Mouse (Mus musculus) right cerebral cortex, postnatal 10 days (tissue): ENCODE results near the gene Ak7.

ENCODE experiments used
- DNase-seq, 2 experiments: peaks; one replicate each; pipeline ENCODE4 v3.0.0; 2021; ENCODE audit warnings: low spot score in 2 of 2

Ak7 gene

GRCm38 (mm10) chr12:105727964-105728363 is 22.2 kb downstream of the Ak7 start:
- DNase-seq, result peak; percentile 41 to 50

- DNase-seq, result no peak
Measured at GRCm38 (mm10) chr12:105730851-105731460, 25.2 kb downstream of the Ak7 start.

- DNase-seq, result no peak
Measured at GRCm38 (mm10) chr12:105733370-105734159, 27.8 kb downstream of the Ak7 start.

- DNase-seq, result no peak
Measured at GRCm38 (mm10) chr12:105735226-105735888, 29.6 kb downstream of the Ak7 start.

- no peak for DNase-seq
Measured at GRCm38 (mm10) chr12:105735889-105736251, 30.1 kb downstream of the Ak7 start.

- DNase-seq, result no peak
Measured at GRCm38 (mm10) chr12:105738316-105739096, 32.7 kb downstream of the Ak7 start.

GRCm38 (mm10) chr12:105739656-105740055 is 33.9 kb downstream of the Ak7 start:
- DNase-seq, result no peak

- no peak for DNase-seq
Measured at GRCm38 (mm10) chr12:105748114-105748513, 42.3 kb downstream of the Ak7 start.

GRCm38 (mm10) chr12:105753813-105754212 is 48.0 kb downstream of the Ak7 start:
- DNase-seq, result no peak

- DNase-seq, result no peak
Measured at GRCm38 (mm10) chr12:105757816-105758497, 52.2 kb downstream of the Ak7 start.

GRCm38 (mm10) chr12:105758911-105759310 is 53.1 kb downstream of the Ak7 start:
- no peak for DNase-seq

GRCm38 (mm10) chr12:105759849-105760478 is 54.2 kb downstream of the Ak7 start:
- DNase-seq, result no peak

GRCm38 (mm10) chr12:105761171-105761570 is 55.4 kb downstream of the Ak7 start:
- no peak for DNase-seq

- no peak for DNase-seq
Measured at GRCm38 (mm10) chr12:105761629-105762028, 55.9 kb downstream of the Ak7 start.

GRCm38 (mm10) chr12:105769700-105770099 is 63.9 kb downstream of the Ak7 start:
- DNase-seq, result no peak

- no peak for DNase-seq
Measured at GRCm38 (mm10) chr12:105774871-105775270, 69.1 kb downstream of the Ak7 start.

- DNase-seq, result no peak
Measured at GRCm38 (mm10) chr12:105777651-105778050, 71.9 kb downstream of the Ak7 start.

GRCm38 (mm10) chr12:105784196-105784999 is 78.6 kb downstream of the Ak7 start, which contains the start of gene Papola:
TSS of gene Papola (plus strand) at chr12:105784694.
- DNase-seq, result peak; percentile 95

- DNase-seq, result peak; percentile 75 to 78
Measured at GRCm38 (mm10) chr12:105785000-105785774, 79.4 kb downstream of the Ak7 start.
